10 mouse cellular contexts compared by ENCODE assay signal in genomic region chr16:11636902-11637301, GRCm38 (mm10).
DNase-seq lines count a peak whose midpoint lies in the region; ATAC-seq lines count a peak whose summit lies in the region.
"Had no signal": no experiment of that assay in that cellular context is flagged by ENCODE, and none has a peak within 500 bp of the region (broad histone marks: within the 10 kb centered on the region; RNA-seq: fewer than 3 reads in every experiment).

No protein-coding gene starts in this region.

- no peak overlapping the region for H3K4me3 ChIP-seq in heart, embryonic 11.5 days (ENCODE audit: low read depth, low read length)
- no peak overlapping the region for H3K4me3 ChIP-seq in heart, embryonic 12.5 days
- no peak overlapping the region for H3K4me3 ChIP-seq in hindbrain, embryonic 13.5 days
- H3K4me3 ChIP-seq in midbrain, embryonic 14.5 days (replicated peaks; ENCODE audit: low read depth, low read length): no peak overlapping the region

- H3K4me2 ChIP-seq in heart, embryonic 11.5 days: no peak overlapping the region
- no peak overlapping the region for H3K4me2 ChIP-seq in heart, embryonic 12.5 days
- H3K4me2 ChIP-seq in hindbrain, embryonic 13.5 days: no peak overlapping the region
- H3K4me2 ChIP-seq in midbrain, embryonic 14.5 days (ENCODE audit: low read length): no peak overlapping the region

- H3K36me3 ChIP-seq in heart, embryonic 11.5 days (ENCODE audit: control insufficient read depth, insufficient read depth, low read length): no peaks in the 10 kb centered on the region
- no peaks in the 10 kb centered on the region for H3K36me3 ChIP-seq in heart, embryonic 12.5 days
- H3K36me3 ChIP-seq in hindbrain, embryonic 13.5 days: peaks cover 8% of the 10 kb centered on the region; the same call in 1 of the 2 replicates
- no peaks in the 10 kb centered on the region for H3K36me3 ChIP-seq in midbrain, embryonic 14.5 days (ENCODE audit: control insufficient read depth, insufficient read depth, low read length)

- no peaks in the 10 kb centered on the region for H3K27me3 ChIP-seq in heart, embryonic 11.5 days (ENCODE audit: control insufficient read depth, insufficient read depth, low read length)
- no peaks in the 10 kb centered on the region for H3K27me3 ChIP-seq in heart, embryonic 12.5 days (replicated peaks)
- H3K27me3 ChIP-seq in hindbrain, embryonic 13.5 days: no peaks in the 10 kb centered on the region
- no peaks in the 10 kb centered on the region for H3K27me3 ChIP-seq in midbrain, embryonic 14.5 days (ENCODE audit: control insufficient read depth, insufficient read depth, low read length)

- H3K9me3 ChIP-seq in heart, embryonic 11.5 days (replicated peaks; ENCODE audit: control insufficient read depth, low read length): no peaks in the 10 kb centered on the region
- H3K9me3 ChIP-seq in heart, embryonic 12.5 days (replicated peaks): no peaks in the 10 kb centered on the region
- H3K9me3 ChIP-seq in hindbrain, embryonic 13.5 days: no peaks in the 10 kb centered on the region
- no peaks in the 10 kb centered on the region for H3K9me3 ChIP-seq in midbrain, embryonic 14.5 days (ENCODE audit: control insufficient read depth, low read length)

- peak; percentile 34 for DNase-seq in midbrain, embryonic 14.5 days
- no peak for DNase-seq in natural killer cell, adult 2 months (ENCODE audit: low spot score in 2 of 2)
- DNase-seq in kidney, adult 9 months: no peak
- DNase-seq in gastrocnemius, adult 8-10 months (ENCODE audit: low spot score in 2 of 2): no peak
- DNase-seq: cerebellum, adult 9-11 months; right cerebral cortex, adult 18-20 months had no signal

- no peak overlapping the region for H3K27ac ChIP-seq in heart, embryonic 11.5 days (ENCODE audit: low read depth, low read length)
- H3K27ac ChIP-seq in heart, embryonic 12.5 days (ENCODE audit: poor library complexity, severe bottlenecking): no peak overlapping the region
- H3K27ac ChIP-seq in hindbrain, embryonic 13.5 days: no peak overlapping the region
- H3K27ac ChIP-seq in midbrain, embryonic 14.5 days (replicated peaks; ENCODE audit: low read depth, low read length): peak overlapping the region; percentile 53; the same call in 1 of the 2 replicates

- peaks cover 9% of the 10 kb centered on the region for H3K4me1 ChIP-seq in heart, embryonic 11.5 days (ENCODE audit: control insufficient read depth, insufficient read depth, low read length)
- H3K4me1 ChIP-seq in heart, embryonic 12.5 days (replicated peaks): peaks cover 20% of the 10 kb centered on the region
- H3K4me1 ChIP-seq in hindbrain, embryonic 13.5 days (replicated peaks): peaks cover 14% of the 10 kb centered on the region
- peaks cover 12% of the 10 kb centered on the region for H3K4me1 ChIP-seq in midbrain, embryonic 14.5 days (ENCODE audit: control insufficient read depth, insufficient read depth, low read length)

- 0 out of 2 replicates have a peak overlapping the region, but pooled peaks have one; percentile 22 for H3K9ac ChIP-seq in heart, embryonic 11.5 days (ENCODE audit: low read depth, low read length)
- H3K9ac ChIP-seq in heart, embryonic 12.5 days: no peak overlapping the region
- H3K9ac ChIP-seq in hindbrain, embryonic 13.5 days: peak overlapping the region; percentile 35; the same call in 1 of the 2 replicates
- no peak overlapping the region; the same call in 1 of the 2 replicates for H3K9ac ChIP-seq in midbrain, embryonic 14.5 days (replicated peaks; ENCODE audit: low read length)

- 7% methylated on average over 3 of the region's 3 CpGs for WGBS in heart, embryonic 11.5 days (ENCODE audit: insufficient replicate concordance)
- WGBS in heart, embryonic 12.5 days: 7% methylated on average over 3 of the region's 3 CpGs
- WGBS in hindbrain, embryonic 13.5 days: 2% methylated on average over 3 of the region's 3 CpGs
- 2% methylated on average over 3 of the region's 3 CpGs for WGBS in midbrain, embryonic 14.5 days

- no peak for ATAC-seq in heart, embryonic 11.5 days (replicated peaks; ENCODE audit: insufficient number of reproducible peaks, low FRiP score, low TSS enrichment)
- ATAC-seq in heart, embryonic 12.5 days (ENCODE audit: insufficient number of reproducible peaks, low FRiP score): no peak
- ATAC-seq in common myeloid progenitor, adult 5-6 weeks (replicated peaks; ENCODE audit: low read depth, poor library complexity, severe bottlenecking): 0 out of 2 replicates have a peak, but pooled peaks have one; percentile 20
- ATAC-seq in hindbrain, embryonic 13.5 days (ENCODE audit: low FRiP score): 0 out of 2 replicates have a peak, but pooled peaks have one; percentile 39
- no peak for ATAC-seq in midbrain, embryonic 14.5 days (ENCODE audit: low FRiP score, low TSS enrichment)

Comparison
In these comparisons a context has a peak if more than half of its experiments do, and no peak if none do; other contexts are left out.
1. H3K9ac ChIP-seq: peak in heart, embryonic 11.5 days (single experiment) and hindbrain, embryonic 13.5 days (single experiment); none in heart, embryonic 12.5 days (single experiment) and midbrain, embryonic 14.5 days (single experiment).
2. ATAC-seq: peak in common myeloid progenitor, adult 5-6 weeks (single experiment) and hindbrain, embryonic 13.5 days (single experiment); none in heart, embryonic 11.5 days (single experiment), heart, embryonic 12.5 days (single experiment) and midbrain, embryonic 14.5 days (single experiment).